Mouse (Mus musculus): ENCODE measurements around the gene Ppib. TPM values are rescaled to one million over a fixed set of nuclear protein-coding genes. Genes with fewer than 3 reads are reported as not detected.

The Ppib gene
- total RNA-seq, 2 experiments from 2014 or later: 268 to 273 TPM

DNA sequence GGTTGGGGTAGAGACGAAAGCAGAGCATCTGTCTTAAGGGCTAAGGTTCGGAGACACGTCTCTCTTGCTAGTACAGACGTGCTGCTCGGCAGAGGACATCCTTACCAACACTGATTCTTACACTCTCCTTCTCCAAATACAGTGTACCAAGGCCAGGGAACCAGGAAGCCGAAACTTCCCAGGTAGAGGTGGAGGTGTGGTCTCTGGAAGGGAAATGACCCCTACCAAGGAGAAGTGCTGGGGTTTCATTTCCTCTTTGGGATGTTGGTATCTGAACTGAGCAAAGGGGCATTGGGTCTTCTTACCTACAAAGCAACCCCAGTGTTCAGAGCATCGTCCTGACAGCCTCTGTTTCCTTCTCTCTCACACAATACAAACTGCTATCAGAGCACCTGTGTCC lies 12.7 kb downstream of the Ppib start:
- no peak for DNase-seq (ENCODE audit: low spot score in 2 of 2)

DNA sequence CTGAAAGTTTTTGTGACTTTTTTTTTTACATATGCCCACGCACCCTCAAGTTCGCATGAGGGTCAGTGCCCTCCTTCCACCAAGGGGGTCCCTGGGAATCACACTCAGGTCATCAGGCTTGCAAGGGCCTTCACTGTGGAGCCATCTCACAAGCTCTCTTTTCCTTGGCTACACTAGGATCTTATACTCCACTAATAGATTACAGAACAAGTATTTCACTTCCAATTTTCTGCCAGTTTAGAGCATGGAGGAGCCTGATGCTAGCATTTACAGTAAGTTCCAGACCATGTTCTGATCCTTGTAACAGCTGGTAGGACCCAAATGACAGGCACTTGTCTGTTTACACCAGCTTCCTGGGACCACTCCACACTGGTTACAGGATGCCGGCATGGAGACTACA lies 18.1 kb downstream of the Ppib start:
- DNase-seq (ENCODE audit: low spot score in 2 of 2): no peak

DNA sequence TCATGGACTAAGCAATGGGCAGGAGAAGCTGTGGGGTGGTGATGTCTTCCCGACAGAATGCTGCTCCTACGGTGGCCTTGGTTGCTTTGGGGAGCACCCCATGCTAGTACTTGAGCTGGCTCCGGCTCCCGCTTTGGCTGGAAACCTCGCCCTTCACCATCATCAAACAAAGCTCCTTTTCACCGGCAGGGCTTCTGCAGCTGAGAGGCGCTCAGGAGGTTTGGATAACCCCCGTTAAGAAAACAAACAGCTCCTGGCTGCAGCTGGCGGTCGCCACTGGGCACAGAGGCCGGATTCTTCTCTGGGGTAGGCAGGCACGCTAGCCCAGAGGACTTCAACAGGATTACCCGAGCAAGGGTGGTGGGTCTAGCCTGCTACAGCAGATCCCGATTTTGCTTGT lies 18.5 kb downstream of the Ppib start:
- peak; percentile 48 to 50 for DNase-seq (ENCODE audit: low spot score in 2 of 2)

DNA sequence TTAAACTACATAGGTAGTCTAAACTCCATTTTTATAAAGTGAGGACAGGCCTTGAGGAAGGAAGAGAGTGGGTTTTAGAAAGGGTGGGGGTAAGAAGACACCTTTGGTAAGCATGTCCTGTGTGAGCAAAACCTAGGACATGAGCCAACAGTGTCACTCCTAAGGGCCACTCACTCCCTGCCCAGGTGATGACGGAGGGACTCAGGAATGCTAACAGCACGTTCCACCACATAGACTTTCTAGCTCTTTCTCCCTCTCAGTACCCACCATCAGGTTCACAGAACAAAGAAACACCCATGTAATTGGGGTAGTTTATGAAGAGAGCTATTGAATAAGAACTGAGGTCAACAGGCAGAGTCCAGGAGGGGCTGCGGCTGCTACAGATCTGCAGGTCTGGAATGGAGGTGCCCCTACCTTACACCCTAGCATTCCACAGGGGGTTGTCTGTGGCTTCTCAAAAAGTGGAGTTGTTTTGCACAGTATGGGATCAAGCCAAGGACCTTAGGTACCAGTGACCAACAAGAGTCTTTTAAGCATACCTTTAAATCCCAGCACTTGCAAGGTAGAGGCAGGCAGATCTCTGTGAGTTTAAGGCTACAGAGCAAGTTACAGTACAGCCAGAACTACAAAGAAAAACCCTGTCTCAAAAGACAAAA lies 20.9 kb downstream of the Ppib start:
- no peak for DNase-seq (ENCODE audit: low spot score in 2 of 2)

DNA sequence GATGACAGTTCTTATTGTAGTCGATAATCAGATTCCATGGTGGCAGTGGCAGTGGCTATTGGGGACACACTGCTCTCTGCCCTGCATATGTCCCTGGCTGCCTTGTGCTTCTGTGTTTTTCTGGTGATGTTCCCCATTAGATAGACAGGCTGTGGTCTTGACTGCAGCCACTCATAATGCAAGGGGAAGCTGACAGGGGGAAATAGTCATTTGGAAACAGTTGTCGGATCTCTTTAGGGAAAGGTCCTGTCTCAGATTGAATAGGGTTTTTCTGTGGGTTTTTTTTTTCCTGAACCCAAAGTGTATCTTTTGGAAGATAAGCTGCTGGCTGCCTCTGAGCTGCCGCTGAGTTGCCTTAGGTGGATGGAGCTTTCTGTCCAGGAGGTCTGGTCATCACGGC lies 22.0 kb downstream of the Ppib start:
- DNase-seq (ENCODE audit: low spot score in 2 of 2): no peak

DNA sequence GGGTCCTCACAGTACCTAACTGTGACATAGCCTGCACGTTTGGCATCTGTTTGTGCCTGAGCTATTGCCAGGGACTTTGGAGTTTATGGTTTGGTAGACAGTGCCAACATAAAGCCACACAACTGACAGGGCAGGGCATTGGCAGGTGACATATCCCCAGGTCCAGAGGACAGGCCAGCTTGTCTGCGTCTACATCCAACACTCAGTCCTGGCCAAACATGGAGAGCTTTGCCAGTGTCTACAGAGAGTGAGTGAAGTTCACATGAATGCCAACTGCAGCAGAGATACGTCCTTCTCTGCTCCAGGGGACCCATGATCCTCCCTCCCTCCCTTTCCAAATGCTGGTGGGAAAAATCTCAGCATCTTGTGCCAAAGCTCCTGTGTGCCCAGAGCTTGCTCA lies 24.1 kb downstream of the Ppib start:
- no peak for DNase-seq (ENCODE audit: low spot score in 2 of 2)

DNA sequence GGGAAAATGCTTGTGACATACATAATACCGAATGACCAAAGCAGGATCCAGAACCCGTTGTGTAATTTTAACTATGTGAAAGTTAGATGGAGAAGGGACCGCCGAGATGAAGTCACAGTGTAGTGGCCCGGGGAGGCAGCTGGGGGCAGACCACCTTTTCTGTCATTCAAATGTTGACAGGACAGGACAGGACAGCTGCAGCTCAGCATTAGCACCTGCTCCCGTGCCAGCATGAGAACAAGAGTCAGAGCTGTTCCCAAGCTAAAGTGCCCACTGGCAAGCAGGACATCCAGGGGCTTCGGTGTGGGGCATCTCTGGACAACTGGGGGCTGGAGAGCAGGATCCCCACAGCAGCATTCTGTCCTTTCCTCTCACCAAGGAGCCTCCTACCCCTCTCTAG lies 27.0 kb downstream of the Ppib start:
- DNase-seq (ENCODE audit: low spot score in 2 of 2): no peak

DNA sequence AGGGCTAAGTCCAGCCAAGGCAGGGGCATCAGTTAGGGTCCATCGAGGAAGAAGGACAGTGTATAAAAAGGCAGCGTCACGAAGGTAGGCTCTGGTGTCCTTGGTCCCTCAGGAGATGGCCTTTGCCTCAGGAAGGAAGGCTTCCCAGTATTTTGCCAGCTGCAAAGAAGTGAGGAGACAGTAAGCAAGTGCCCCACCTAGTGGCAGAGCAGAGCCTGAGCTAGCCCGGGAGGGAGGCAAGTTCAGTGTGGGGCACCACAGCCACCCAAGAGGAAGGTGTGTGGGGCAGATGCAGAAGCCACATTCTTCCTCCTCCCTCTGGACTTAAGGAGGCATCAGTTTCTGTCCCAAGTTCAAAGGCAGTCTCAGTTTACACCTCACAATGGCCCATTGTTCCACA lies 28.4 kb downstream of the Ppib start:
- peak; percentile 64 to 68 for DNase-seq (ENCODE audit: low spot score in 2 of 2)

DNA sequence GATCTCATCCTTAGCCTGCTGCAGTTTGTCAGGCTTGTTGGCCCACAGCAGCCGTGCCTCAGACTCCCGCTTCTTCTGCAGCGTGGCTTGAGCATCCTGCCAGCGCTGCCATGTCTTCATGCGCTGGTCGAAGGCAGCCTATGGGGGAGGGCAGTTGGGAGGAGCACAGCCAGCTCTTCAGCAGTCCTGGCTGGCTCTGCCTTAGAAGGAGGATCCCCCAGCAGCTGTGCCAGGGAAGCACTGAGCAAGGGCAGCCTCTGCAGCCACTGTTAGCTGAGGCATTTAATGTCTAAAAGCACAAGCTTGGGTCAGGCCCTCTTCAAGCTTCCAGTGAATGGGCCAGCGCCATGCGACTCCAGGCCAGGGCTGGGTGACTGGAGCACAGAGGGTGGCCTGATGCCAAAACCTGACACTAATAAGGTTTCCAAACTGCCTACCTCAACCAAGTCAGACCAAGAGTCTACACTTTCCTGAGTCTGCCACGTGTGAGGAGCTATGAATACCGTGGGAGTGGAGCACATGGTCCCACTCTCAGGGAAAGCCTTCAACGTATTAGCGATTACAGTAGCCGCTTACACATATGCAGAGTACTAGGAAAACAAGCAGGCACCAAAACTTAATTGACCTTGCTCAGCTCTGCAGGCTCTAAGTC lies 30.7 kb downstream of the Ppib start:
- peak in 1 of 2 experiments; percentile 33 for DNase-seq (ENCODE audit: low spot score in 2 of 2)

DNA sequence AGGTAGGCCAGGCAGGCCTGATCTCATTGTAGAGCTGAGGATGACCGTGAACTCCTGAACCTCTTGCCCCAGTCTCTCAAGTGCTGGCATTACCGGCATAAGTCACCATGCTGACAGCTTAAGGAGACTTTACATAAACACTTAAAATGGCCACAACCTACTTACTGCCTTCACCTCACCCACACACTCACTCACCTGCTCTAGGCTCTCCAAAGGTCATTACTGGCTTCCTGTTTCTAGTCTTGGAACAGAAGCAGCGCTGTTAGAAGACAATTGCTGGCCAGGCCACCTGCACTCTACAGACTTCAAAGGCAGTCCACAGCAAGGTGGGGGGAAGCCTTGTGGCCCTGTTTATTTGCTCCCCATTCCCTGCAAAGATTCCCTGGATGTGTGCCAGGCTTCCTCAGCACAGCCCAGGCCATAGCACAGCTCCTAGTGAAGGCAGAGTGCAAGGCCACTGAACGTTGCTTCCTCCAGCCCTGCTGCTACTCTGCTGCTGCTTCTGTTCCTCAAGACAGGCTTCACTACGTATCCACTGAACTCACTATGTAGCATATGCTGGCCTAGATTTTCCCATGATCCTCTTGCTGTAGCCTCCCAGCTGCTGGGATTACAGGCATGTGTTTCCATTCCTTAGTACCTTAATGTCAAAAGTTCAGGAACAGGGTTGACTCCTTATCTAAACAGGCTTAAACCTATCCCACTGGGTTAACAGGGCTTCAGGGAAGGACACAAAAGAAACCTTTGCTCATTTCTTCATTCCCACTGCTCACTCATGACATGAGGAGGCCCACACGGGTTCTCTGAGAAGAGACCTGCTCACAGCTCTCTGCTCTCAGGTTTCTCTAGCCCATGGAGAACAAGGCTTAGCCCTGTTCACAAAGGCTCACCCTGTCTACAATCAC lies 31.6 kb downstream of the Ppib start:
- peak in 1 of 2 experiments; percentile 32 for DNase-seq (ENCODE audit: low spot score in 2 of 2)

DNA sequence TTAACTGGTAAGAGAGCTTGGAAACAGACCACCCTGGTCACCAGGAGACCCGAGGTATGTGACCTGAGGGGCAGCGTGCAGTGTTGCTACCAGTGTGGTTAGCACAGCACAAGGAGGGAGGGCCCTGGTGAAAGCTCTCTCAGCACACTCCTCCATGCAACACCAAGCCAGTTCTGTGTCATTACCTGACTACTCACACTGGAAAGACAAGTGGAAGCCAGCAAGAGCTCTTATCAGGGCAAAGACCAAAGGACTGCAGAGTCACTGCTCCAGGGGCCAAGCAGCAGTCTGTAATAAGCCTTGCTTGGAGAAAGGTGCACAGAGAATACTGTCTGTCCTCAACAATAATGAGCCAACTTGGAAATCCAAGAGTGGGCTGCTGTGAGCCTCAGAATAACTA lies 32.6 kb downstream of the Ppib start:
- DNase-seq (ENCODE audit: low spot score in 2 of 2): no peak

DNA sequence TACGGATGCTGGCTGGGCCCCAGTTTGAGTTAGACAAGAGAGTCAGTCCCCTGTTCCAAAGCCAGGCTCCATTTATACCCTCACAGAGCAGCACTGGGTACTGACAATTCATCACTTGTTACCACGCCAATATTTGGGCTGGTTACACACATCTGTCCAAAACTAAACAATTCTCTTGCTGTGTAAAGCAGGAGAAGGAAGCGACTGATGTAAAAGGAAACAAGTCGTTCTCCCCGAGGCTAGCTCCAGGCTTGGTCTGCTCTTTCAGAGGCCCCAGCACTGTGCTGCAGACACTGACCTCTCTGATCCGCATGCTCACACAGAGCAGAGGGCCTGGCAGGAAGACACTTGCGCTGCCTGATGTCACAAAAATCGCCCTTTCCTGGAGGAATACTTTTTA lies 41.6 kb downstream of the Ppib start:
- no peak for DNase-seq (ENCODE audit: low spot score in 2 of 2)

DNA sequence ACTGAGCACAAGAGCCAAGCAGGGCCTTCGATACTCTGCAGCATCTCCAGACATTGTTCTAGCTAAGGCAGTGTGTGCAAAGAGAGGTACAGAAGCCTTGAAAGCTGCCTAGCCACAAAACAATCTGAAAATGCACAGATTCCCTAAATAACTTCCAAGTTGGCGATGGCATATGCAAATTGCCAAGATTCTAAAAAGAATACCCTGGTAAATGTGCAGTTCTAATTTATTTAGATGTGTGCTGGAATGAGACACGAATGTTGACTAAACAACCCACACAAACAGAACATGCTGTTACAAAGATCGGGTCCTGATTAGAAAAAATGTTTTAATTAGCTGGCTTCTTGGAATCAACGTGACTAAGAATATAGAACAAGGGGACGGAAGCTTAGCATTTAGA lies 42.6 kb downstream of the Ppib start:
- DNase-seq (ENCODE audit: low spot score in 2 of 2): no peak

DNA sequence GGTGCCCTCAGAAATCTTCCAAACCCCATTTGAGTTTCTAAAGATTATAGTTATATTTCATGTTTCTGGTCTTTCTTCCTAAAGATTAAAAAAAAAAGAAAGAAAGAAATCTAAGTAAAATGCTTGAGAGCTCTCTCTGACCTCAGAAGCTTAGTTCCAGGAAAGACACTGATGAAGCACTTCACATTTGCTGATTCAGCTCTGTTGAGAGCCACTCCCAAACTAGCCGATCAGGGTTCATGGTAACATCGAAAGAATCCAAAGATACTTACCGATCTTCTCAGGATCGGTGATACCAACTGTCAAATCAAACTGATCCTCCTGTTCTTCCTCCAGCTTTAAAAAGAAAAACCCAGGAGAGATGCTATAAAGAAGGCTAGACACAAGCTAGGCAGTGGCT lies 44.6 kb downstream of the Ppib start:
- no peak for DNase-seq (ENCODE audit: low spot score in 2 of 2)

DNA sequence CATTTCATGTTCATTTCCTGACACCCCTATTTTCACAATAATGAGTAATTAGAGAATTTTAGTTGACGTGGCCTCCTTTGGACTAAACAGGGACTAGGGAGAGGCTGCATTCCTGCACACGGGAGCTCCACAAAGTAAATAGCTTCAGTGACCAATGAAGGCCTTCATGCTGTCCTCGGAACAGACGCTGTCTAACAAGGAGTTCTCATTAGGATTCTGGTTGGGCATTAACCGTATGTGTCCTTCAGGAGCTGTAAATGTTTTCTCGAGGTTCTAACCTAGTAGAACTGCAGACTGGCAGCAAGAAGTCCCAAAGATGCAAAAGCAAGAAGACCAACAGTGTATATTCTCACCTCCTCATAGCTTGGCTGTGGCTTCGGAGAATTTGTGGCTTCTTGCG lies 45.1 kb downstream of the Ppib start:
- DNase-seq (ENCODE audit: low spot score in 2 of 2): no peak

DNA sequence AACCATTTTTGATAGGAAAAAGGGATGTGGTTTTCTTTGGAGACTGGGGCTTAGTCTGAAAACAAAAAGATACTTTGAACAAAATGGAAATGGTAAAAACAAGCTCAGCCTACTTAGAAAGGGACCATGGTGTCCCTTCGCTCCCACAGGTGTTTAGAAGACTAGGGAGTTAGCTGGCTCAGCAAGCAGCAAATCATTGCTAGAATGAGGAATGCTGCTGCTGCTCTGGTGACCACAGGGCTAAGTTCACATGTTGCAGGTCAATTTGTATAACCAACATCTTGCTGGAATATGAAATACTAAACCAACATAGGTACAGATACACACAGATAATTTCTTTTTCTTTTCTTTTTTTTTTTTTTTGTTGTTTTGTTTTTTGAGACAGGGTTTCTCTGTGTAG lies 49.6 kb downstream of the Ppib start:
- DNase-seq (ENCODE audit: low spot score in 2 of 2): no peak

DNA sequence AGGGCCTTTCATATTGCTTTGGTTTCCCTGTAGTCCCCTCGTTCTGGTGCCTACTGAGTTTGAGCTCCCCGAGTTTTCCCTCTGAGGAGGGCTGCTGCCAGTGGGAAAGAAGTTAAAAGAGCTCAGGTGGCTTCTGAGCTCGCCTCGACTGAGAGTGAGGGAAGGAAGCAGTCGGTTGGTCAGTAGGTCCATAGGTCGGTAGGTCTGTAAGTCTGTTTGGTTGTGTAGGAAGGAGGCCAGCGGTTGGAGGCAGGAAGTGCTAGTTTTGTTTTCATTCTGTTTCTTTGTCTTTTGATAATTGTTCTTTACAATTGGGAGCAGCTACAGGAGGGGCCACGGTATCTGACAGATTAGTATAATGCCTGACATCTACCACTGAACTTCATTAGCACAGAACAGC lies 50.1 kb downstream of the Ppib start:
- DNase-seq (ENCODE audit: low spot score in 2 of 2): no peak

DNA sequence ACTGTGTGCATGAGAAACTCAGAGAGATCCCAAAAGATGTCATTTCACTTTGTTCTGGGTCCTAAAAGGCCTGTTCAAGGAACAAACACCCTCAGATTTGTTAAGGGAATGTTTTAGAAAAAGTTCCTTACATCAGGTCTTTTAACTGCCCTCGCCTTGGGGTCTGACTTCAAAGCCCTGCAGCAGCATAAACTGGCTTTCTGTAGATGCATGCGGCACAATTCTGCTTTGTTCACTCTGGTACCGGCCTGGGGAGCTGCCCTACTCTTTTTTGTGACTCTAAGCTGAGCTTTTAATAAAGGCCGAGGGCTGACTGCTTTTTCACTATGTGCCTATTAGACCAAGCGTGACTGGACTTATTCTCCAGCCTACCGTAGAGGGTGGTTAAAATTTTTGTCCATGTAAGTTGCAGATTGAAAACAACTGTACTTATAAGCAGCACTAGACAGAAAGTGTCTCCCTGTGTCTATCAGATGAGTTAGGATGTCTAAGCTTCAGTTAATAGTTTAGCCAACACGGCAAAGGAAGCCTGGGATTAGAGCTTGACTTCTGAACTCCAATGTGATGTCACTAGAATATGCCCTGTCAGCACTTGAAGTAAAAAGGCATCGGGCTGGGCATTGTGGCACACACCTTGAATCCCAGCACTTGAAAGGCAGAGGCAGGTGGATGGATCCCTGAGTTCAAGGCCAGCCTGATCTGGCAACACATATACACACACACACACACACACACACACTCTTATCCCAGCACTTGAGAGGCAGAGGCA lies 50.8 kb downstream of the Ppib start:
- no peak for DNase-seq (ENCODE audit: low spot score in 2 of 2)

DNA sequence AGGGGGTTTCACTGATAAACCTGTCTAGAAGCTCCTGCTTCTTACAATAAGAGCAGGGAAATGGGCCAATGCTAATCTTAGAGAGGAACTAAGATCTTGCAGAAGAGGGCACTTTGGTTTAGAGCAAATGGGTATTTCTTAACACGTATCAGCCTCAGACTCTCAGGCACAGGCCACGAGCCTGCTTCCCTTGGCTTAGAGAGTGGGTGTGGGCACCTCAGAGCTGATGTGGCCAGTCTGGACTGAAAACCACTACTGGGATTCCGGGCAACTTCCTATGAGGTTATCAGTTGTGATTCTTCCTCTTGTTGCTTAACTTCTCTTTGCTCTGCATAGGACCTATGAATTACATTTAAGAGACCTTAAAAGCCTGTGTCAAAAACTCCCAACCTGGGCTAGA lies 54.3 kb downstream of the Ppib start:
- DNase-seq (ENCODE audit: low spot score in 2 of 2): no peak
